Mouse (Mus musculus): ENCODE data around the gene Sept9. TPM values are rescaled to one million over a fixed set of nuclear protein-coding genes. Genes with fewer than 3 reads are reported as not detected.

The Sept9 gene
- total RNA-seq, 2 experiments from 2014 or later = 114 to 119 TPM

GRCm38 (mm10) chr11:117216713-117217112 is 17.3 kb downstream of the Sept9 start:
- DNase-seq (ENCODE audit: extremely low spot score in 1 of 2, low spot score in 1 of 2) = no peak

- no peak for DNase-seq (ENCODE audit: extremely low spot score in 1 of 2, low spot score in 1 of 2)
These were observed 18.6 kb downstream of the Sept9 start for GRCm38 (mm10) chr11:117218070-117218469.

GRCm38 (mm10) chr11:117218498-117218897 is 19.0 kb downstream of the Sept9 start:
- no peak for DNase-seq (ENCODE audit: extremely low spot score in 1 of 2, low spot score in 1 of 2)

DNA sequence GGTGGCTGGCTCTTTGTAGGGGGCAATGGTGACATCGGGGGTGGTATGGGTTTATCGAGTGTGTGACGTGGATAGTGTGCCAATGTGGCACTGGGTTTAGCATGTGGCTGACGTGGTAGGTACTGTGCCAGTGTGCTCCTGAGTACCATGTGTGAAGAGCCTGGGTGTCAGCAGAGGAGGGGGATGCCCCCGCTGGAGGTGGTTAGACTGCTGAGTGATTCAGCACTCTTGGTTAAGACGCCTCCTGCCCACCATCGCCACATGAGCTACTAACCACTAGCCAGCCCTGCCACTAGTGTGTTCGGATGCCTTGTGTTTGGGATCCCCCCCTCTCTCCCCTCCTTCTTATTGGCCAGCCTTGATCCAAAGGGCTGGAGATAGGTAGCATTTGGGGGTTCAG is 21.3 kb downstream of the Sept9 start:
- DNase-seq (ENCODE audit: extremely low spot score in 1 of 2, low spot score in 1 of 2) = no peak

GRCm38 (mm10) chr11:117221182-117221581 is 21.7 kb downstream of the Sept9 start:
- no peak for DNase-seq (ENCODE audit: extremely low spot score in 1 of 2, low spot score in 1 of 2)

DNA sequence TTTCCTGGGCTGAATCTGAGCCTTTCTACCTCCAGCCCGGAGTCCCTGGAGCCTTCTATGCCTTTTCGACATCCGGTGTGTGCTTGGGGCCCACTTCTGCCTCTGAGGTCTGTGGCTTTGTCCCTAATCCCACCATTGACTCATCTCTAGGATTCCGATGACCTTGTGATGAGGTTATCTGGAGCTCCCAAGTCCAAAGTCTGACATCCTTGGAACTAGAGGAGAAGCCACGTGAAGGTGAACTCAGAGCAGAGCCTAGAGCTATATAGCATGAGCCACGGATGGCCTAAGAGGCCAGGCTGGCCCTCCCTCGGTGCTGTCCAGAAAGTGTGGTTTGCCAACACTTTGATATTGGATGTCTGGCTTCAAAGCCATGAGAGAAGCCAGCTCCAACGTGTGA is 23.4 kb downstream of the Sept9 start:
- no peak for DNase-seq (ENCODE audit: extremely low spot score in 1 of 2, low spot score in 1 of 2)

DNA sequence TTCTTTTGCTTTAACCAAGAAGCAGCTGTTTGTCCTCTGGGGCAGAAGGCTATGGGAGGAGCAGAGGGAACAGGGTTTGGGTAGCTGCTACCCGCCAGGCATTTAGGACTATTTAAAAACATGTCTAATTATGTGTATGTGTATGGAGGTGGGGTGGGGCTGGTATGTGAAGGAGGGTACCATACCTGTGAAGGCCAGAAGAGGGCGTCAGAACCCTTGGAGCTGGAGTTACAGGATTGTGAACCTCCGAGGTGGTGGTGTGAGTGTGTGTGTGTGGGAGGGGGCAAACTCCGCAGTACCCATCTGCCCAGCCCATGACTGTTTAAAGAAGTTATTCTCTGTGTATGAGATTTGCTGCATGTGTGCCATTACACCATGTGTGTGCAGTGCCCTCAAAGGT is 25.3 kb downstream of the Sept9 start:
- DNase-seq (ENCODE audit: extremely low spot score in 1 of 2, low spot score in 1 of 2) = no peak

GRCm38 (mm10) chr11:117225531-117226213 is 26.2 kb downstream of the Sept9 start:
- DNase-seq (ENCODE audit: extremely low spot score in 1 of 2, low spot score in 1 of 2) = no peak

DNA sequence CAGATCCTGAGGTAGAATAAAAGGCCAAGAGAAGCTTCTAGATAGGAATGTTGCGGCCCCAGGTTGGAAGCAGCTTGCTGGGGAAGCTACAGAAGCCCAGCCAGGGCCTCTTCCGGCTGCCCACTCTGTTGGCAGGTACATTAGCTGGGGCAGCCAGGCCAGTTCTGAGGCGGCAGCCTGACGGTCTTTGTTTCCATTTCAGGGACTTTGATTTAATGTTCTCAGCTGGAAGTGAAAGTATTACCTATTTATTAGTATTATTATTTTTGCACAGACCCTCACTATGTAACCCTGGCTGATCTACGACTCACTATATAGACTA is 26.7 kb downstream of the Sept9 start:
- no peak for DNase-seq (ENCODE audit: extremely low spot score in 1 of 2, low spot score in 1 of 2)

- DNase-seq (ENCODE audit: extremely low spot score in 1 of 2, low spot score in 1 of 2) = no peak
These were observed 28.7 kb downstream of the Sept9 start for GRCm38 (mm10) chr11:117228139-117228538.

DNA sequence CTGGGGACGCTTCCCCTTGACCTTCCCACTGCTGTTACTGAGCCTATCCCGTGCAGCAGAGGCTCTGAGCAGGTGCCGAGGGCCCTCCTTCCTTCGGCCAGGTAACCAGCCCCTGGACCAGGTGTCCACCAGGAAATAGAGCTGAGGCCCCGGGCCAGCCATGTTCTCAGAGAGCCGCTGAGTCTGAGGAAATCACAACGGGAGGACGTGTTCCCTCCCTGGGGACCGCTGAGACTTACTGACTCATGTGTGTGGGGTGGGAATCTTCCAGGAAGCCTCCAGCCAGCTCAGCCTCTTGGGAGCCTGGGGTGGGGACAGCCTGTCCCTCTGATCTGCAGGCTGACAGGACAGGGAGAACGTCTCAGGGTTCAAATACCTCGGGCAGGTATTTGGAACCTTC is 32.1 kb downstream of the Sept9 start:
- DNase-seq (ENCODE audit: extremely low spot score in 1 of 2, low spot score in 1 of 2) = no peak

DNA sequence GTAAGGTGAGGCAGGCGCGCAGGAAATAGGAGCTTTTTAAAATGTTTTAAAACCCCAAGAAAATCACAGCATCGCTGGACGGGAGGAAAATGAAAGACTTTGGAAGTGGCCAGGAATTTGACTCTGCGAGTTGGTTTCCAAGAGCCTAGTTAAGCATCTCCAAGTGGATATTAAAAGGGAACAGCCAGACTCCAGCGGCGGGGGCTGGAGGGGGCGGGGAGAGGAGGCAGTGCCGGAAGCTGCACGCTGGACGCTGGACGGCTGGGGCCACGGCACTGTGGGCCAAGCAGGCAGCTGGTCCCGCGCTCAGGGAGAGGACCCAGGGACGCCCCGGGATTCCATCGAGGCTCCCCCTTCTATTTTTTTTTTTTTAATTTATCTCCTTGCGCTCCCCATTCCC is 32.6 kb downstream of the Sept9 start:
- DNase-seq (ENCODE audit: extremely low spot score in 1 of 2, low spot score in 1 of 2) = no peak

DNA sequence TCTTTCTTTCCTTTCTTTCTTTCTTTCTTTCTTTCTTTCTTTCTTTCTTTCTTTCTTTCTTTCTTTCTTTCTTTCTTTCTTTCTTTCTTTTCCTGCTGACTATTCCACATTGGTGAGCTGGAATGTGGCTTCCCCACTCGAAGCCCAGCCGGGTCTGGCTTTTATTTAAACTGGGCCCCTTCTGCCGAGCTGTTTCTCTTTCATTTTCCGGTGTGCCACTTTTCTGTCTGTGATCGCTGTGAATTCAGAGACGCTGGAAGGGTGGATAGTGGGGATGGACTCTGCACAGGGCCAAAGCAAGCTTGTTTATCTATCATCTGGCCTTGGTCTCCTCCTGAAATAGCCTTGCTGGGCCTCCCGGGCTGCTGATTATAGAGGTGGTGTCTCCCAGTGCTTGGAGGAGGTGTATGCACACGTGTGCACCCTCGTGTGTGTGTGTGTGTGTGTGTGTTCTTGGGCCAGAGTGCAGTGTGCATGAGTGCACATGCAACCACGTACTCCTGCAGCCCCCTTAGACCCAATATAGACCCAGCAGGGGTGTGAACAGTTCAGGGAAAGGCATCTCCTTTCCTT is 33.5 kb downstream of the Sept9 start:
- no peak for DNase-seq (ENCODE audit: extremely low spot score in 1 of 2, low spot score in 1 of 2)

GRCm38 (mm10) chr11:117233818-117234217 is 34.4 kb downstream of the Sept9 start:
- DNase-seq (ENCODE audit: extremely low spot score in 1 of 2, low spot score in 1 of 2) = no peak

GRCm38 (mm10) chr11:117235086-117235897 is 35.8 kb downstream of the Sept9 start:
- no peak for DNase-seq (ENCODE audit: extremely low spot score in 1 of 2, low spot score in 1 of 2)

- DNase-seq (ENCODE audit: extremely low spot score in 1 of 2, low spot score in 1 of 2) = no peak
These were observed 36.5 kb downstream of the Sept9 start for GRCm38 (mm10) chr11:117235898-117236459.

DNA sequence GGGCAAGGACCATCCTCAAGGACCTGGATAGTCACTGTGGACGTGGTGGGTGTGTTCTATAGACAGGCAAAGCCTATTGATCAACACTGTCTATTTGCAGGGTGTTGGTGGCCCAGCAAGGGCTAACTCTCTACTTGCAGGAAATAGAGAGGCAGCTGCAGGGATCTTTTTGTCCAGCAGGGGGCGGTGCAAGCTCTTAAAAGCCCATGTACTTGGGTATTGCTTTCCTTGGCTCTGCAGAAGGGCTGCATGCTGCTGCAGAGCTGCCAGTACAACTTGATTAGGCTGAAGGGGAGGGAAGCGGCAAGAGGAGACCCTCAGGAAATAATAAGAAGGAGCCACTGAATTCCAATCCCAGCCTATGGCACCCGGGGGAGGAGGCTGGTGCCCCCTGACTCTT is 38.7 kb downstream of the Sept9 start:
- peak; percentile 98 to 100 for DNase-seq (ENCODE audit: extremely low spot score in 1 of 2, low spot score in 1 of 2)

- DNase-seq (ENCODE audit: extremely low spot score in 1 of 2, low spot score in 1 of 2) = no peak
These were observed 40.2 kb downstream of the Sept9 start for GRCm38 (mm10) chr11:117239617-117240016.

DNA sequence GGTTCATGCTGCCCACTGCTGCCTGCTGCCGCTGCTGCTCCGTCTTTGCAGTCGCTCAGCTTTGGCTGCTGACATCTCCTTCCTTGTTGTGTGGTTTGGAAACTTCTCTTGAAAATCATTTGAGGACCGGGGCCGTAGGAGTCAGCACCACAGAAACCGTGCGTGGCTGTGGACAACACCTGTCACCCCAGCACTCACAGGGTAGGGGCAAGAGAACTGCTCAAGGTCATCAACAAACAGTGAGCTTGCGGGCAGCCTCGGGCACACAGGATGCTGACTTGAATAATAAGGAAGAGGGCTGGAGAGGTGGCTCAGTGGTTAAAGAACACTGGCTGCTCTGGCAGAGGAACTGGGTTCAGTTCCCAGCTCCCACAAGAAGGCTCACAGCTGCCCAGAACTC is 40.9 kb downstream of the Sept9 start:
- DNase-seq (ENCODE audit: extremely low spot score in 1 of 2, low spot score in 1 of 2) = no peak

- DNase-seq (ENCODE audit: extremely low spot score in 1 of 2, low spot score in 1 of 2) = no peak
These were observed 41.6 kb downstream of the Sept9 start for GRCm38 (mm10) chr11:117240861-117241738.

Data from layer of hippocampus, postnatal 25 days (tissue).